Mouse (Mus musculus): ENCODE data around the gene Tufm.

Gene Tufm

GRCm38 (mm10) chr7:126502023-126502741, 15.0 kb downstream of the Tufm start:
- DNase-seq, result peak; percentile 94

- no peak for DNase-seq
Measured at GRCm38 (mm10) chr7:126502751-126503150, 15.6 kb downstream of the Tufm start.

DNA sequence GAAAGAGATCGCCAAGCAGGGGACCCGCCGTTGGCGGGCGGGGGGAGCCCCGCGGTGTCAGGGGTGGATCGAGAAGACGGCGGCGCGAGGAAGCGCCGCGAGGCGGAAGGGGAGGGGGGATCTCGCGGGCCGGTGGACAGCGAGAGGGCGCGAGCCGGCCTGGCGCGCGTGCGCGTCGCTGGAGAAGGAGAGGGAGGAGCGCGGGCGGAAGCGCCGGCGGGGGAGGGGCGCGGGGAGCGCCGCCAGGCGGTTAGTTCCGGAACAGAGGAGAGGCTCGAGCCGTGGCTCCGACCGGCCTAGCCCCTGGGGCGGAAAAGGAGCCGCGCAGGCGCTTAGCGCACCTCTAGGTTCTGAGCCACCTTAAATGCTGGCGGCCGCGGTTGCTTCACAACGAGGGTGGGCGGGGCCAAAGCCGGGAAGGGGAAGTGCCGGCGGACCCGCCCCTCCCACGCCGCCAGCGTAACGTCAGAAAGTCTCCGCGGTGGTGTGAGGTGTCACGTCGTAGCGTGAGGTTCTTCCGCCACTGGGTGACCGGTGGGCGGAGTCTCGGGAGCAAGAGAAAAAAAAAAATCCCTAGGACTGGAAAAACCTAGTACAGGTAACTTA, 16.2 kb downstream of the Tufm start, which contains the start of gene Atxn2l:
Gene Atxn2l, minus strand, starts transcription at position 165 of the 606 bp plus-strand sequence.
- DNase-seq, result peak; percentile 99

- no peak for DNase-seq
Measured at GRCm38 (mm10) chr7:126504913-126505312, 17.8 kb downstream of the Tufm start.

GRCm38 (mm10) chr7:126507126-126507778, 20.1 kb downstream of the Tufm start:
- no peak for DNase-seq

GRCm38 (mm10) chr7:126511287-126511686, 24.1 kb downstream of the Tufm start:
- DNase-seq, result no peak

- no peak for DNase-seq
Measured at GRCm38 (mm10) chr7:126518261-126518941, 31.2 kb downstream of the Tufm start.

GRCm38 (mm10) chr7:126519513-126519912, 32.4 kb downstream of the Tufm start:
- no peak for DNase-seq

DNA sequence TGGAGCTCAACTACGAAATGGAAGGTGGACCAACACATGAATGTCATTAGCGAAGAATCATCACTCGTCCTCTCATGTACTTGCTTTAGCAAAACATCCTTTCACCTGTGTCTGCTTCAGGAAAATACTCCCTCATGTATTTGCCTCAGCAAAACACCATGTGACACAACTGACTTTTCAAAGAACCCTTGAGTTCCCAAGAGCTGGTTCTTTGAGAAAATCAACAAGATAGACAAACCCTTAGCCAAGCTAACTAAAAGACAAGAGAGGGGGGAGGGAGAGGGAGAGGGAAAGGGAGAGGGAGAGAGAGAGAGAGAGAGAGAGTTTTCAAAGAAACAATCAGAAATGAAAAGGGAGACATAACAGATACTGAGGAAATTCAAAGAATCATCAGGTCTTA, 36.2 kb downstream of the Tufm start:
- DNase-seq, result no peak

- peak; percentile 62 for DNase-seq
Measured at GRCm38 (mm10) chr7:126528166-126528577, 41.0 kb downstream of the Tufm start.

DNA sequence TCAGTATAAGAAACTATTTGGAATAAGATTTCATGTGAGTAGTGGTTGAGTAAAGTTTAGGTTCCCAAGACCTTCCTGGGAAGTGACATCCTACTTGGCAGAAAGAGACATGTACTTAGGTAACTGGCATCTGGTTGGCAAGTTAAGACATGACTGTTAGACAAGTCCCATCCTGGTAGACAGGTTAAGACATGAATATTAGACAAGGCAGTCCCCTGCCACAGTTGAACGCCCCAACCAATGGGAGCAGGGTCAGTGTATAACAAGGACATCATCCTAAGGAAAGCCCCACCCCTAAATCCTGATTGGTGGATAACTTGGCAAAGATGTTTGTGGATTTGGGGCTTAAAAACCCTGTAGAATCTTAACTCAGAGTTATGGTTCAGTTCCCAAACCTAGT, 46.3 kb downstream of the Tufm start:
- DNase-seq, result no peak

DNA sequence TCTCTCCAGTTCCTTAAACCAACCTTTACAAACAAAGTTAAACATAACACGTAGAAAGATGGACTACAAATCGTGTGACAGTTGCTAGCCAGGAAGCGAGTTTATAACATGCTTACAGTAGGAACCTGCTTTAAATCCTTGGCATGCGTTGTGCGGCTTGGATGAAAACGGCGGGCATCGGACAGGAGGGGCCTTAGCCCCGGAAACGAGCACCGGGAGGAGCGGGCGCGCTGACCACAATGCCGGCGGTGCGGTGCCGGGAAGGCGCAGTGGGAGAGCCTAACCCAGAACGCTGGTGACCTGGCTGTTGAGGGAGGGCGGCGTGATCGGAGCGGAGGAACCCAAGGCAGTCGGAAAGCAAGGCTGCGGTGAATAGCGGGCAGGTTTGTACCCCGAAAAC, 48.6 kb downstream of the Tufm start:
- DNase-seq, result no peak

- DNase-seq, result no peak
Measured at GRCm38 (mm10) chr7:126536466-126536865, 49.3 kb downstream of the Tufm start.

- peak; percentile 38 for DNase-seq
Measured at GRCm38 (mm10) chr7:126537820-126538585, 50.8 kb downstream of the Tufm start.
